Mouse (Mus musculus) liver, adult (tissue): ENCODE measurements at regions not wholly inside any gene's neighbourhood (a gene's known extent, or its start where the extent isn't known, plus 50 kb on each side); places are given as distances from the start of the nearest gene placed in this dataset.

Source experiments
- GATA4 ChIP-seq: IDR thresholded peaks from 2 replicates; pipeline ENCODE4 v1.6.1; 2014; ENCODE audit warnings: mild to moderate bottlenecking, low read length; ENCODE audit not compliant: insufficient replicate concordance

DNA sequence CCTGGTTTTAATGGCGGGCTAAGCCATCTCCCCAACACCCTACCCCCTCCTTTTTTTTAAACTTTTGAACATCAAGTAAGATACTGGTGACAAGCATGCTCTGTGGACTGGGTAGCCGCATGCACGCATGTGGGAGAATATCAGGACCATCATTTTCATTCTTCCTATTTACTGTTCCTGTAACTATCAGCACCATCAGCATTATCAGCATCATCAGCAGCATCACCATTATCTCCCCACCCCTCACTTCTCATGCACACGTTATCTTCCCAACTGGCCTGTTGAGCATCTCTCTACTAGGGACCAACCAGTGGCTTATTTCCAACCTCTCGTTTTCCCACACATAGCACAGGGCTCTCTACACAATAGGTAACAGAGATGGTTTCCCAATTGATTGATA is 249.1 kb downstream of the Rplp1 start:
- TF ChIP-seq GATA4, result no peak

GRCm38 (mm10) chr9:61664000-61664622 is 250.2 kb downstream of the Rplp1 start:
- TF ChIP-seq GATA4, result no peak

- no peak for TF ChIP-seq GATA4
These were observed 252.0 kb downstream of the Rplp1 start for GRCm38 (mm10) chr9:61662055-61663028.

DNA sequence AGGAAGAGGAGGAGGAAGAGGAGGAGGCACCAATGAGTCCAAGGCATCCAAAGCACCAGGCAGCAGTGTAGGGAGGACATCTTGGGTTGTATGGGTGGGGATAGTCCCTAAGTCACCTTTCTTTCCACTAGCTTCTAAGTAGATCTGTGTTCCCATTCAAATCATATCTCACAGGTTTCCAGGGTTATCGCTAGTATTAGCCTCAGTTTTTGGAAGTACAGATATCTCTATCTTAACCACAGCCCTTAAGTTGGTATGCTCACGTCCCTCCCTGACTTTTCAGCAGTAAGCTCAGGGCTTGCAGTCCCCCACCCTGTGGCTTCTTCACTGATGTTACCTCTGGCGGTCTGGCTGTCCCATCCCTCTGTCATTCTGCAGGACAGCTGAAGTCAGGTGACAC is 254.2 kb downstream of the Rplp1 start:
- no peak for TF ChIP-seq GATA4

GRCm38 (mm10) chr9:61657996-61658395 is 256.3 kb downstream of the Rplp1 start:
- no peak for TF ChIP-seq GATA4

DNA sequence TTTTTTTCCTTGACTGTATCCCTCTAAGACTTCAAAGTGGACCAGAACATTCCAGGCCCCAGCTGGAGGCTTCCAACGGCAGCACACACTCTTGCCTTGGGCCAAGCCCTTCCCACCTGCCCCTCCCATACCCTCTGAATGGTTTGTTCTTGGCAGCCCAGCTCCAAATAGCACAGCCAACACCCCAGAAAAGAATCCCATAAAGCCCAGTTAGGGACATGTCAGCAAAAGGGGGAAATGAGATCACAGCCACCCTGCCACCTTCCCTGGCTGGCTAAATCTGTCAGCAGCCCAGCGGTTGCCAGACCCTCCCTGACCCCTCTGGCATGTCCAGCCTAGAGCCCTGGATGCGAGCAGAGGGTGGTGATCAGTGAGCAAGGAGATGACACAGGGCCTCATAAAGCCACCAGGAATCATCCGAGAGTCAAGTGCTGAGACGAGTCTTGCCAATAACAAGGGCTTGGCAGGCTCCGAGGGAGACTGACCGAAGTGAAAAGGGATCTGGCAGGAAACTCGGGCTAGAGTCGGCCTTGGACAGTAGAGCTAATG is 258.8 kb downstream of the Rplp1 start:
- no peak for TF ChIP-seq GATA4

DNA sequence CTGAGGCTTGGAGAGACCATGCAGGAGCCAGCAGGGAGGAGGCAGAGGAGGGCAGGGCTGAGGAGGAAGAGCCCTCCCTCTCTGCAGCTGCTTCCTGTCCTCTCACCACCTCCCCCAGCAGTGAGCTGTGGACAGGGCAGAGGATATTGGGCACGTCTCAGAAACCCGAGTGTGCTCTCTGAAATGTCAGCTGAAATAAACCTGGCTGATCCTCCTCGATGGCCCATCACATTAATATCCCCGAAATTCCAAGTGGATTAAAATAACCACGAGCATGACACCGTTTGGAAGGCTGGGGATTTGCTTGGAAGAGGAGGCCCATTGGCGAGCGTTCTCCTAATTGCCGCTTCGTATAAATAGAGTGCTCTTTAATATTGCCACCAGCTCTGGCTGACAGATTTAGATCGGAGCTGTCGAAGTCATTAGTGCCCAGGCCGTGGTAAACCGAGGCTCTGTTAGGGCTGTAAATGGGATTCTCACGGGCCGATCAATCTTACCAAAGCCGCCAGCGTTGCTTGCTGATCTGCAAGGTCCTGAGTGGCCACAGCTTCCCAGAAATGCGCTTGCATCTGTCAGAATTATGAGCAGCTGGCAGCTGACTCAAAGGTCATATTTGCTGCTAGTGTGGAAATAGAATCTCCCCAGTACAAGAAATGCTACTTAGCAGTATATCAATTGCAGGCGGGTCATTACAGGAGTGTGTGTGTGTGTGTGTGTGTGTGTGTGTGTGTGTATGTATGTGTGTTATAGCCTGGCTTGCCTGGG is 268.5 kb downstream of the Rplp1 start:
- TF ChIP-seq GATA4, result no peak

- TF ChIP-seq GATA4, result no peak
These were observed 268.6 kb downstream of the Tle3 start for GRCm38 (mm10) chr9:61640739-61641138.

- TF ChIP-seq GATA4, result no peak
These were observed 266.7 kb downstream of the Tle3 start for GRCm38 (mm10) chr9:61638908-61639307.

DNA sequence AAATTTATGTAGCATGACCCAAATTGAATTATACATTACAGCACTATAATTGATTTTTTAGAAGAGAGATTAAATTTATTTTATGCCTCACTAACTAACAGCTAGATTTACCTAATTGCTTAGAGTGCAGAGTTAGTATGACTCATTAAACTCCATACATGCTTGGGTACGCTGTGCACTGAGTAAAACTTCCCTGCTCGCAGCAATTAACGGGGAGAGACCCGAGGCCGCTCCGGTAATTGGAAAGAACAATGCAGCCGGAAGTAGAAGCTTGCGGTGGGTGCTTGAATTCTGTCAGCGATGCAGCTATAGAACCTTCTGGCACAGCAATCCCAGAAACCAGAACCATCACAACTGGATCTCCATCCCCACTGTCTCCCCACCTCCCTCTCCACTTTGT is 261.8 kb downstream of the Tle3 start:
- no peak for TF ChIP-seq GATA4

- no peak for TF ChIP-seq GATA4
These were observed 260.4 kb downstream of the Tle3 start for GRCm38 (mm10) chr9:61632602-61633001.

DNA sequence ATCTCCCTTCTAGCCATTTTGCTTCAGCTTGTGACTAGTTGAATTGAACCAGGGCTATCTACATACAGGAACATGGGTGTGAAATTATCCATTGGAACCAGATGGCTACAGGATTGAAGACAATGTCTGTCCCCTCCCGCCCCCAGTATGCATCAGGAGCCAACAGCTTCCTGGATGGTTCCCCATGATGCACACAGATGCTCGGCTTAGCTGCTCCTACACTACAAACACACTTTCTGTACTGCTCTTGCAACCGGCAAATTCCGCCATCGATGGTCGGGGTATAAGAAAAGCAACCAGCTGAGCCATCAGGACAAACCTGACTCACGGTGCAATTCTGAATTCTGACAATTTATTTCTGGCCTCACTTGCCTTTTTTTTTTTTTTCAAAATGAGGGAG is 258.9 kb downstream of the Tle3 start:
- no peak for TF ChIP-seq GATA4

GRCm38 (mm10) chr9:61627801-61628574 is 255.8 kb downstream of the Tle3 start:
- no peak for TF ChIP-seq GATA4

DNA sequence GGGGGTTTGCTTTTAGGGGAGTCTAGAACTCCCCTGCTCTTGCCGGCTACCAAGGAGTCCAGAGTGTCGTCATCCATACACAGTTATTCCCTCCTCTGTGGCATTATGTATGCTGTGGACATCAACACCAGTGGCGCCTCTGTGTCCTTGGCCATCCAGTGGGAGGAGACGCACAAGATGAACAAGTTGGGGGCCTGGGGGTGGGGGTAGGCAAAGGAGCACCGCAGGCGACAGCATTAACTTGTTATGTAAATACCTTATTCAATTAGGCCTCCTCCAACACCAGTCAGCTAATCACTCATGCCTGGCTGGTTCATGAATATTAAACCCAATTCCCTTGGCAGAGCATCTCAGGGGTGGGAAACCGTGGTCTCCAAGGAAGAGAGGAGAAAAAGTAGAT is 250.8 kb downstream of the Tle3 start:
- TF ChIP-seq GATA4, result no peak

DNA sequence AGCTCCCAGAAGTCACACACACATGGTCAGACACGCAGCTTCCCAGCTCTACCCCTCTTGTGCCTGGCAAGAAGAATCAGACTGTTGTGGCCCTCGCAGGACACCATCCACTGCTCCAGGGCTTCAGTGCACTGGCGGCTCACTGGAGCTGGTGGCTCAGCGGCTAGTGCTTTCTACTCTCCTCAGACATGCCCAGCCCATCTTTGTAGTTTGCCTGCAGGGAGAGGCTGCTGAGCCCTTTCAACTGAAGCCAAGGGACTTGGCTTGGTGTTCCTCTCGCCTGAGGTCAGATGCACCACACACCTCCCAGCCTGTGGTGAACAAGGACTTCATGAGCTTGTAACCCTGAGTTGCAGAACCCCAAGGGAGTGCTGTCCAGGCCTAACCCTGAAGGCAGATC is 249.8 kb downstream of the Tle3 start:
- no peak for TF ChIP-seq GATA4
